Mouse (Mus musculus) stomach, embryonic 16.5 days (tissue): Measurements from ENCODE around the gene Olfr286. TPM values are rescaled to one million over a fixed set of nuclear protein-coding genes. Genes with fewer than 3 reads are reported as not detected.

ENCODE experiments used
- polyA plus RNA-seq: library from polyadenylated mRNA; unstranded; fragments of >200 nt; fragmentation: Nextera tagmentation; extraction: Ambion mirVana; gene quantifications from 2 replicates; pipeline ENCODE4 v1.2.1, GENCODE M21; 2015

The Olfr286 gene
- polyA plus RNA-seq, 1 experiment from 2014 or later, result not detected

Other genes with a start within 250 kb of the Olfr286 start
- gene Col2a1, start 229.8 kb downstream of the Olfr286 start, polyA plus RNA-seq, result 0.59 and 0.85 TPM in 2 replicates
- gene Pfkm, start 141.9 kb downstream of the Olfr286 start, polyA plus RNA-seq, result 32.5 and 45.5 TPM in 2 replicates
- gene Senp1, start 140.7 kb downstream of the Olfr286 start, polyA plus RNA-seq, result 24.2 and 24.9 TPM in 2 replicates
- gene Asb8, start 68.8 kb downstream of the Olfr286 start, polyA plus RNA-seq, result 45.8 and 46.4 TPM in 2 replicates
- gene Ccdc184, start 67.3 kb downstream of the Olfr286 start, polyA plus RNA-seq, result 1.7 and 1.9 TPM in 2 replicates
- gene Olfr288, start 38.9 kb downstream of the Olfr286 start, polyA plus RNA-seq, result not detected in 2 replicates
- gene Gm44579, start 13.5 kb downstream of the Olfr286 start, polyA plus RNA-seq, result not detected in 2 replicates
- not detected in 2 replicates for gene Olfr287, start 13.4 kb downstream of the Olfr286 start, polyA plus RNA-seq
- gene H1fnt, start 22.8 kb upstream of the Olfr286 start, polyA plus RNA-seq, result not detected in 2 replicates
- gene Zfp641, start 61.7 kb upstream of the Olfr286 start, polyA plus RNA-seq, result 0.50 and 0.66 TPM in 2 replicates
- not detected in 2 replicates for gene Olfr285, start 82.9 kb upstream of the Olfr286 start, polyA plus RNA-seq
- not detected in 2 replicates for gene Olfr284, start 106.5 kb upstream of the Olfr286 start, polyA plus RNA-seq
- gene Olfr283, start 146.5 kb upstream of the Olfr286 start, polyA plus RNA-seq, result not detected in 2 replicates
- not detected in 2 replicates for gene Olfr282, start 196.8 kb upstream of the Olfr286 start, polyA plus RNA-seq
- not detected in 2 replicates for gene Olfr281, start 218.1 kb upstream of the Olfr286 start, polyA plus RNA-seq
- not detected in 2 replicates for gene OR5BS1P, start 235.4 kb upstream of the Olfr286 start, polyA plus RNA-seq
- 0.25 TPM in 1 of 2 replicates, not detected in the other for gene Lalba, start 248.3 kb upstream of the Olfr286 start, polyA plus RNA-seq